ENCODE assay signal across 10 mouse cellular contexts in the genomic region with DNA sequence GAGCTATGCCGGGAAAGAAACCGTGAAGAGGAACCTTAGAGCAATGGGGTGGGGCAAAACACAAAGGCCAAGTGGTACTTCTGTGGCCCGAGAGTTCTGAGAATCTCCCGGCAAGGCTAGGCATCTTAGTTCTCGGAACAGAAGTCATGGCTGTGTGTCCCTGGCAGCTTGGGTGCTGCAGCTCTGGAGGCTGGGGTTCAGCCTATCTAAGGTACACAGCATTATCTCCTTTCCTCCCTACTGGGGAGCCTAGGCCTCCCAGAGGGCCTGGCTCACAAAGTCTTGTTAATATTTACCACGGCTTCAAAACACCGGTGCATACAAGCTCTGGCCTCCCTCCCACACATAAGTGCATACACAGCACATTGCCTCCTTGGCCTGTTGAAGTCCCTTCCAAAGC. TPM values are rescaled to one million over a fixed set of nuclear protein-coding genes. Genes with fewer than 3 reads are reported as not detected.
DNase-seq lines count a peak whose midpoint lies in the region; ATAC-seq and TF ChIP-seq lines count a peak whose summit lies in the region.
"Had no signal": no experiment of that assay in that cellular context is flagged by ENCODE, and none has a peak within 500 bp of the region (broad histone marks: within the 10 kb centered on the region; RNA-seq: fewer than 3 reads in every experiment).

No protein-coding gene starts in this region.

- no peaks in the 10 kb centered on the region for H3K79me2 ChIP-seq in heart, adult 2 months (replicated peaks; ENCODE audit: control insufficient read depth, insufficient read depth, low read length)

- DNase-seq in intestine, embryonic 14.5 days (ENCODE audit: low spot score), result no peak
- no peak for DNase-seq in kidney, postnatal 0 days (ENCODE audit: low spot score)
- no peak for DNase-seq in cerebellum, adult 11-12 months
- no peak for DNase-seq in heart, adult 2 months
- DNase-seq: gastrocnemius, postnatal 14 days had no signal

- H3K9ac ChIP-seq in intestine, embryonic 14.5 days (ENCODE audit: low read length), result no peak overlapping the region
- no peak overlapping the region for H3K9ac ChIP-seq in kidney, postnatal 0 days (ENCODE audit: low read depth, low read length)
- no peak overlapping the region for H3K9ac ChIP-seq in liver, embryonic 16.5 days (ENCODE audit: low read depth, low read length)
- H3K9ac ChIP-seq in heart, adult 2 months (ENCODE audit: low read depth, low read length), result no peak overlapping the region
- no peak overlapping the region for H3K9ac ChIP-seq in hindbrain, embryonic 13.5 days
- H3K9ac ChIP-seq: limb, embryonic 13.5 days had no signal

- no peaks in the 10 kb centered on the region for H3K36me3 ChIP-seq in intestine, embryonic 14.5 days (ENCODE audit: control insufficient read depth, insufficient read depth, low read length)
- no peaks in the 10 kb centered on the region for H3K36me3 ChIP-seq in kidney, postnatal 0 days (ENCODE audit: insufficient read depth, low read length)
- H3K36me3 ChIP-seq in liver, embryonic 16.5 days (ENCODE audit: control insufficient read depth, insufficient read depth), result no peaks in the 10 kb centered on the region
- no peaks in the 10 kb centered on the region for H3K36me3 ChIP-seq in heart, adult 2 months (ENCODE audit: control insufficient read depth, insufficient read depth, low read length)
- H3K36me3 ChIP-seq in hindbrain, embryonic 13.5 days, result no peaks in the 10 kb centered on the region
- H3K36me3 ChIP-seq: limb, embryonic 13.5 days had no signal

- 0 out of 2 replicates have a peak overlapping the region, but pooled peaks have one; percentile 9 for H3K27ac ChIP-seq in intestine, embryonic 14.5 days (ENCODE audit: low read depth)
- H3K27ac ChIP-seq in kidney, postnatal 0 days, result peak overlapping the region; percentile 54
- H3K27ac ChIP-seq in liver, embryonic 16.5 days (ENCODE audit: low read length), result peak overlapping the region; percentile 66
- H3K27ac ChIP-seq in heart, adult 2 months, result no peak overlapping the region
- no peak overlapping the region for H3K27ac ChIP-seq in hindbrain, embryonic 13.5 days
- H3K27ac ChIP-seq: limb, embryonic 13.5 days had no signal

- 66% methylated on average over 7 of the region's 7 CpGs for WGBS in intestine, embryonic 14.5 days
- 54% methylated on average over 7 of the region's 7 CpGs for WGBS in kidney, postnatal 0 days
- WGBS in liver, embryonic 16.5 days (ENCODE audit: insufficient replicate concordance), result 11% methylated on average over 7 of the region's 7 CpGs
- 54% methylated on average over 7 of the region's 7 CpGs for WGBS in heart, adult 2 months
- WGBS in hindbrain, embryonic 13.5 days, result 90% methylated on average over 7 of the region's 7 CpGs

- no peak overlapping the region for H3K4me2 ChIP-seq in intestine, embryonic 14.5 days (ENCODE audit: low read length)
- H3K4me2 ChIP-seq in kidney, postnatal 0 days (ENCODE audit: low read length), result no peak overlapping the region
- no peak overlapping the region for H3K4me2 ChIP-seq in liver, embryonic 16.5 days (ENCODE audit: low read depth, low read length)
- no peak overlapping the region for H3K4me2 ChIP-seq in hindbrain, embryonic 13.5 days
- H3K4me2 ChIP-seq: limb, embryonic 13.5 days had no signal

- peak; percentile 56; the same call in 1 of the 2 replicates for ATAC-seq in intestine, embryonic 14.5 days (replicated peaks; ENCODE audit: low FRiP score, low TSS enrichment, low read depth)
- ATAC-seq in kidney, postnatal 0 days (replicated peaks; ENCODE audit: low FRiP score, low read depth), result peak; percentile 81
- peak; percentile 82 for ATAC-seq in liver, embryonic 16.5 days (ENCODE audit: low read depth)
- peak; percentile 37; the same call in 1 of the 2 replicates for ATAC-seq in megakaryocyte-erythroid progenitor cell, adult 5-6 weeks (replicated peaks; ENCODE audit: low FRiP score, low TSS enrichment, poor library complexity, severe bottlenecking)
- ATAC-seq in inflammation-experienced regulatory T-cells, adult 6 months, result no peak
- ATAC-seq in hindbrain, embryonic 13.5 days (ENCODE audit: low FRiP score), result no peak

- H3K4me3 ChIP-seq in intestine, embryonic 14.5 days (ENCODE audit: low read depth, low read length), result no peak overlapping the region
- no peak overlapping the region for H3K4me3 ChIP-seq in kidney, postnatal 0 days (replicated peaks; ENCODE audit: low read depth, low read length)
- no peak overlapping the region for H3K4me3 ChIP-seq in liver, embryonic 16.5 days (ENCODE audit: low read depth, low read length)
- no peak overlapping the region for H3K4me3 ChIP-seq in heart, adult 2 months
- H3K4me3 ChIP-seq in hindbrain, embryonic 13.5 days, result no peak overlapping the region
- H3K4me3 ChIP-seq: limb, embryonic 13.5 days had no signal

- no peak for TF ChIP-seq CTCF in kidney, postnatal 0 days (IDR thresholded peaks at IDR 0.05; ENCODE audit: low read depth)
- no peak for TF ChIP-seq CTCF in heart, adult 2 months (IDR thresholded peaks at IDR 0.05)

- intact Hi-C loops in heart, adult 2 months (cut with DNase I), result no loop called here

- no peak for TF ChIP-seq EP300 in heart, adult 2 months (IDR thresholded peaks at IDR 0.05; ENCODE audit: insufficient read depth, low read depth, low read length)

- no peaks in the 10 kb centered on the region for H3K27me3 ChIP-seq in intestine, embryonic 14.5 days (replicated peaks; ENCODE audit: control insufficient read depth, insufficient read depth, low read length)
- H3K27me3 ChIP-seq in kidney, postnatal 0 days (ENCODE audit: insufficient read depth, low read length), result no peaks in the 10 kb centered on the region
- H3K27me3 ChIP-seq in liver, embryonic 16.5 days (ENCODE audit: control insufficient read depth, insufficient read depth, low read depth, low read length), result no peaks in the 10 kb centered on the region
- no peaks in the 10 kb centered on the region for H3K27me3 ChIP-seq in heart, adult 2 months (ENCODE audit: control insufficient read depth, insufficient read depth, low read length)
- no peaks in the 10 kb centered on the region for H3K27me3 ChIP-seq in hindbrain, embryonic 13.5 days
- H3K27me3 ChIP-seq: limb, embryonic 13.5 days had no signal

- H3K4me1 ChIP-seq in intestine, embryonic 14.5 days (replicated peaks; ENCODE audit: control insufficient read depth, insufficient read depth, low read length), result 0 out of 2 replicates have a peak, but pooled peaks cover 2% of the 10 kb centered on the region
- H3K4me1 ChIP-seq in kidney, postnatal 0 days (replicated peaks; ENCODE audit: insufficient read depth, low read length), result peaks cover 17% of the 10 kb centered on the region
- H3K4me1 ChIP-seq in liver, embryonic 16.5 days (ENCODE audit: control insufficient read depth, low read depth, low read length), result peaks cover 14% of the 10 kb centered on the region
- H3K4me1 ChIP-seq in heart, adult 2 months (ENCODE audit: control insufficient read depth, insufficient read depth, low read length), result no peaks in the 10 kb centered on the region
- no peaks in the 10 kb centered on the region for H3K4me1 ChIP-seq in hindbrain, embryonic 13.5 days (replicated peaks)

- TF ChIP-seq POLR2A in heart, adult 2 months (IDR thresholded peaks at IDR 0.05; ENCODE audit: insufficient read depth, low read depth, low read length), result no peak

- no peaks in the 10 kb centered on the region for H3K9me3 ChIP-seq in intestine, embryonic 14.5 days (ENCODE audit: control insufficient read depth, low read length)
- H3K9me3 ChIP-seq in kidney, postnatal 0 days (replicated peaks; ENCODE audit: low read length), result no peaks in the 10 kb centered on the region
- no peaks in the 10 kb centered on the region for H3K9me3 ChIP-seq in liver, embryonic 16.5 days (replicated peaks; ENCODE audit: control insufficient read depth, low read length)
- H3K9me3 ChIP-seq in hindbrain, embryonic 13.5 days, result no peaks in the 10 kb centered on the region

RNA-seq across cellular contexts. Expression of a gene that starts 59.0 kb away (rescaled TPM):
- 5.2 and 6.5 TPM in 2 replicates for polyA plus RNA-seq in intestine, embryonic 14.5 days (2014; fragmentation: Nextera tagmentation; extraction: Ambion mirVana)
- 6.3 TPM in 2 replicates for polyA plus RNA-seq in kidney, postnatal 0 days (2015; fragmentation: Nextera tagmentation; extraction: Ambion mirVana)
- 1.1 and 1.2 TPM in 2 replicates for polyA plus RNA-seq in liver, embryonic 16.5 days (2015; fragmentation: Nextera tagmentation; extraction: Ambion mirVana)
- 8.8 and 12.5 TPM in 2 replicates for total RNA-seq in megakaryocyte-erythroid progenitor cell, adult 5-6 weeks (2014; fragmentation: Nextera tagmentation)
- 15.2 and 17.2 TPM in 2 replicates for total RNA-seq in megakaryocyte-erythroid progenitor cell, adult 5-6 weeks (2017)
- 100 to 1,000 TPM; 207 to 328 TPM for total RNA-seq in heart, adult 2 months (2021)
- polyA plus RNA-seq in heart, adult 2 months (2012; rRNA removed), result 384 and 618 TPM in 2 replicates
- polyA plus RNA-seq in inflammation-experienced regulatory T-cells, adult 6 months (2017; shearing (Covaris generic)), result not detected
- 2.8 and 4.1 TPM in 2 replicates for polyA plus RNA-seq in hindbrain, embryonic 13.5 days (2015; fragmentation: Nextera tagmentation; extraction: Ambion mirVana)

Comparison
In these comparisons a context has a peak if more than half of its experiments do, and no peak if none do; other contexts are left out.
1. ATAC-seq: peak in intestine, embryonic 14.5 days (single experiment), kidney, postnatal 0 days (single experiment), liver, embryonic 16.5 days (single experiment) and megakaryocyte-erythroid progenitor cell, adult 5-6 weeks (single experiment); none in inflammation-experienced regulatory T-cells, adult 6 months (single experiment) and hindbrain, embryonic 13.5 days (single experiment).
2. H3K27ac ChIP-seq: peak in intestine, embryonic 14.5 days (single experiment), kidney, postnatal 0 days (single experiment) and liver, embryonic 16.5 days (single experiment); none in heart, adult 2 months (single experiment) and hindbrain, embryonic 13.5 days (single experiment).
3. RNA of a gene that starts 59.0 kb away (polyA plus RNA-seq): 384 to 618 TPM in heart, adult 2 months; 6.3 TPM in kidney, postnatal 0 days, 5.2 to 6.5 TPM in intestine, embryonic 14.5 days, 2.8 to 4.1 TPM in hindbrain, embryonic 13.5 days, 1.1 to 1.2 TPM in liver, embryonic 16.5 days and not detected in inflammation-experienced regulatory T-cells, adult 6 months; every median in the first group is over 10 times any median in the second.